Mouse (Mus musculus) midbrain, embryonic 10.5 days (tissue): ENCODE measurements at regions not wholly inside any gene's neighbourhood (a gene's known extent, or its start where the extent isn't known, plus 50 kb on each side); places are given as distances from the start of the nearest gene placed in this dataset.

Source experiments
- DNase-seq: peaks from one replicate; pipeline ENCODE4 v3.0.0-alpha.2; 2017; ENCODE audit warnings: low spot score
- H3K27ac ChIP-seq: fragments of 300-500 bp; sonication (generic); replicated peaks from 2 replicates; pipeline ENCODE4 v1.5.1; 2016; ENCODE audit warnings: mild to moderate bottlenecking
- H3K27me3 ChIP-seq: fragments of 300-500 bp; sonication (generic); 2 replicates; pipeline ENCODE4 v1.6.1; 2016; ENCODE audit warnings: low read depth, mild to moderate bottlenecking; ENCODE audit not compliant: poor library complexity, severe bottlenecking
- H3K36me3 ChIP-seq: fragments of 300-500 bp; sonication (generic); 2 replicates; pipeline ENCODE4 v1.6.1; 2016; ENCODE audit warnings: mild to moderate bottlenecking, moderate library complexity
- H3K4me1 ChIP-seq: fragments of 300-500 bp; sonication (generic); 2 replicates; pipeline ENCODE4 v1.6.1; 2016
- H3K4me3 ChIP-seq: fragments of 300-500 bp; sonication (generic); 2 replicates; pipeline ENCODE4 v1.5.1; 2016; ENCODE audit warnings: mild to moderate bottlenecking, moderate library complexity
- H3K9me3 ChIP-seq: fragments of 300-500 bp; sonication (generic); replicated peaks from 2 replicates; pipeline ENCODE4 v1.6.1; 2016; ENCODE audit warnings: mild to moderate bottlenecking
- WGBS: fragments of 180-500 bp; shearing (Covaris S2); methylation state at CpG from one replicate; pipeline ENCODE4 v1.1.7; 2016; 5-methylcytosine and 5-hydroxymethylcytosine counted together

DNA sequence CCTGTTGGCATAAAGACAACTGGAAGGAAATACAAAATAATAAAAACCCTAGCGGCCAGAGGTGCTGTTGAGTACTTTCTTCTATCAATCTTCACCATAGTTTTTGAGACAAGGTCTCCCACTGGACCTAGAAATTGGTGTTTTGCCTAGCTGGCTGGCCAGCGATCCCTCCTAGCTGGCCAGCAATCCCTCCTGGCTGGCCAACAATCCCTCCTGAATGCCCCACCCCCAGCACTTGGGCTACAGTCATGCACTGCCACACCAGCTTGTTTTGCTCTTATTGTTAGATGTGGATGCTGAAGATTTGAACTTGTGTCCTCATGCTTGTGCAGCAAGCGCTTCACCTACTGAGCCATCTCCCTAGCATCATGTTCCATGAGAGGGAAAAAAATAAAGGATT is 54.9 kb upstream of the Neo1 start:
- no peak for DNase-seq
- WGBS, result 90% methylated on average over 3 of the region's 3 CpGs
- Histone ChIP-seq H3K4me3 (no peak overlapping the region), H3K27me3 (no peaks in the 10 kb centered on the region), H3K27ac (no peak overlapping the region), H3K9me3 (no peaks in the 10 kb centered on the region), H3K4me1 (no peaks in the 10 kb centered on the region), H3K36me3 (no peaks in the 10 kb centered on the region)

DNA sequence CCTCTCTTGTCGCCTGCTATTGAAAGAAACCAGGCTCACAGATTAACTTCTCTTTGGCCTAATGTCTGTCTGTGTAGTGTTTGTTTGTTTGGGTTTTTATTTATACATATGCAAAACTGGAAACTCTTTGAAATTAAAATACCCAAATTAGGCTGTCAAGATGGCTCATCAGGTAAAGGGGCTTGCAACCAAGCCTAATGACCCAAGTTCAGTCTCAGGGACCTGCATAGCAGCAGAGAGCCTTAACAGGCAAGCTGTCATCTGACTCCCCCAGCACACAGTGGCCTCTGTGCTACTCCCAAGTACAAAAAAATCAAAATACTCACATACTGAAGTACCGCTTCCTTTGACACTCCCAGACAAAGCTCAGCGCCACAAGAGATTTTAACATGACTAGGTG is 51.5 kb upstream of the Neo1 start:
- DNase-seq, result no peak
- no peaks in the 10 kb centered on the region for H3K9me3 ChIP-seq
- H3K27ac ChIP-seq, result no peak overlapping the region
- WGBS, result 89% methylated on average over 3 of the region's 3 CpGs
- H3K4me3 ChIP-seq, result no peak overlapping the region
- no peaks in the 10 kb centered on the region for H3K4me1 ChIP-seq
- no peaks in the 10 kb centered on the region for H3K36me3 ChIP-seq
- no peaks in the 10 kb centered on the region for H3K27me3 ChIP-seq

DNA sequence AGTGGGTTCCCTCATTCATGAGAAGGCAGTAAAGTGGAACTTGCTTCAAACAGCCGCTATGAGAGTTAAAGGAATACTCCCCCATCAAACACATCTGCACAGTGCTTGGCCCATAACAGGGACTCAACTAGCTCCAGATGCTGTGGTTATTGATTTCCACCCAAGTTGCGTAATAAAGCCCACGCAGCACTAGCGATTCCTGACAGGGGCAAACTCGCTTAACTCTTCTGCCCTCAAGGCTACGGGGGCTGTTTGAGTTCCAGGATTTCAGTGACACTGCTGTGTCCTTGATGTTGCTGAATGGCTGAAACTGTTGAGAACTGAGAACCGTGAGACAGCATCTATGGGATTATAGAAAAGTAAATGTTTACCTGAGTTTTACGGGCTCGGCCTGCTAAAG is 50.9 kb upstream of the Neo1 start:
- no peaks in the 10 kb centered on the region for H3K4me1 ChIP-seq
- no peaks in the 10 kb centered on the region for H3K9me3 ChIP-seq
- no peak overlapping the region for H3K27ac ChIP-seq
- no peak overlapping the region for H3K4me3 ChIP-seq
- H3K36me3 ChIP-seq, result no peaks in the 10 kb centered on the region
- no peak for DNase-seq
- WGBS, result 80% methylated on average over 9 of the region's 9 CpGs
- no peaks in the 10 kb centered on the region for H3K27me3 ChIP-seq

DNA sequence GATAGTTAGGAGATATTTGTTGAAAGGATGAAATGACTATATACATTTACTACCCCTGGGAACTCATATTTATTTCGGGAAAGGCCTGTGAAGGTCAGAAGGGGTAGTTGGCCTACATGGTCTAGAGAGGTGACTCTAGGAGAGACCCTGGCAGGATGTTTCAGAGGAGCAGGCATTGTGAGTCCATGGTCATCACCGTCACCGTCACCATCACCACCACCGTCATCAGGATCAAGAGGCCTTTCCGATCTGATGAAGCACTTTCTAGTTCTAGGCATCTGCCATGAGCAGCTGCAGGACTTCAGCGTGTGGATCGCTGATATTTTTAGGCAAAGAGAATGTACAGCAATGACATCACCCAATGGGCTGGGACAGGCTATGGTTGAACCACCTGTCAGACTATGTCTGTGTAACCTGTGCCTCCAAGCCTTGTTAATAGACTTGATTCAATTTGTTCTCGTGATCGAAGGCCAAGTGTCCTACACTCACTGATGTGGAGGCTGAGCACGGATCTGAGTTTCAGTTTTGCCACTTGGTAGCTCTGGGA is 50.4 kb upstream of the Neo1 start:
- Histone ChIP-seq H3K4me3 (no peak overlapping the region), H3K4me1 (no peaks in the 10 kb centered on the region), H3K9me3 (no peaks in the 10 kb centered on the region), H3K27me3 (no peaks in the 10 kb centered on the region), H3K36me3 (no peaks in the 10 kb centered on the region), H3K27ac (no peak overlapping the region)
- WGBS, result 91% methylated on average over 10 of the region's 10 CpGs
- DNase-seq, result no peak
